Mouse (Mus musculus): Measurements from ENCODE around the gene Rin3. TPM values are rescaled to one million over a fixed set of nuclear protein-coding genes. Genes with fewer than 3 reads are reported as not detected.

Rin3 gene
- polyA plus RNA-seq (2016; fragmentation: Nextera tagmentation; extraction: Ambion mirVana), result 5.8 and 10.3 TPM in 2 replicates

DNA sequence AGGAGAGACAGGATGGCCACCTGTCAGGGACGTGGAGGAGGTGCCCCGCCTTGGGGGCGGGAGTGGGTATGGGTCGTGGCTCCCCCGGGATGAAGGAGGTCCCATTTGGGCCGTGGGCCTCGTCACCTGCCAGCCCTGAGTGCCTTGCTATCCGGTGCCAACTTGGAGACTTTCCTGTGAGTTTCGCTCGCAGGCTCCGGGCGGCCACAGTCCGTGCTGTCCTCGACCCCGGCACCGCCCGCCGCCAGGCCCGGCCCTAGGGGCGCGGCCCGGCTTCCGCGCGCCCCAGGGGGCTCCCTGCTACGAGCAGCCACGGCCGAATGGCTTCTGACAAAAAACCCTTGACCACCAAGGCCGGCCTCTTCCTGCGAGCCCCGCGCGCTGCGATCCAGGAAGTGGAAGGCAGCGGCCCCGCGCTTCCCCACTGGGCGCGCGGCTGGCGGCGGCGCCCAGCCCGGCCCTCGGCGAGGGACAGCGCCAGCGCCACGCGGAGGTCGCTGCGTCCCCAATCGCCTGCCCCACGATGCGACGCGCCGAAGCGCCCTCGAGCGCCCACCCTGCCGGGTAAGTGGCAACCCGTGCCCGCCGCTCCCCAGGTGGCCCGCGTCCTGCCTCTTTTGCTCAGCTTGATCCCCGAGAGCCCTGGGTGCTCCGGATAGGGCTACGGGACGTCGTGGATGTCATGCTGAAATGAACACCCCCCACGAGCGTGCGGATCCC, at the start of gene Rin3:
Rin3 (plus strand) TSS at position 286 of the 720 bp plus-strand sequence.
- peaks cover 58% of the 10 kb centered on the region for H3K4me1 ChIP-seq
- ATAC-seq, result peak; percentile 36
- peak within 1 kb of the TSS; percentile 61 for H3K4me3 ChIP-seq
- peak within 1 kb of the TSS; percentile 78 for H3K4me2 ChIP-seq
- H3K27me3 ChIP-seq (replicated peaks), result peaks cover 22% of the 10 kb centered on the region
- under 1% methylated on average over 75 of the region's 75 CpGs for WGBS (ENCODE audit: insufficient replicate concordance)
- 0 out of 2 replicates have a peak, but pooled peaks cover 6% of the 10 kb centered on the region for H3K9me3 ChIP-seq (replicated peaks)
- no peaks in the 10 kb centered on the region for H3K36me3 ChIP-seq
- peak within 1 kb of the TSS; percentile 72 for H3K9ac ChIP-seq
- H3K27ac ChIP-seq, result peak within 1 kb of the TSS; percentile 81

DNA sequence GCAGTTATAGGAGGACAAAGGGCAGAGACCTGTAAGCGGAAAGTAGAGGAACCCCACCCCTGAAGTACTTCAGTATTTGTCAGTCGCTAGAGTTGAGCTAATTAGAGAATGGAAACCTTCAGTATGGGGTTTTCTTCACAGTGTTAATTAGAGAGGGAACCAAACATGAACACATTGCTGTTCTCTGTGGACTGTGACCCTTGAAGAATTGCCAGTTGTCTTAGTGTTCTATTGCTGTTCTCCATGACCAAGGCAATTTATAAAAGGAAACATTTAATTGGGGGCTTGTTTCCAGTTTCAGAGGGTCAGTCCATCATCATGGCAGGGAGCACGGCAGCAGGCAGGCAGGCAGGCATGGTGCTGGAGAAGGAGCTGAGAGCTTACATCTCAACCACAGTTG, 47.3 kb upstream of the Rin3 start:
- H3K9me3 ChIP-seq (replicated peaks), result no peaks in the 10 kb centered on the region
- no peak overlapping the region for H3K4me3 ChIP-seq
- no peaks in the 10 kb centered on the region for H3K36me3 ChIP-seq
- H3K4me1 ChIP-seq, result no peaks in the 10 kb centered on the region
- no peak overlapping the region for H3K27ac ChIP-seq
- 67% methylated on average over 3 of the region's 3 CpGs for WGBS (ENCODE audit: insufficient replicate concordance)
- no peak overlapping the region for H3K9ac ChIP-seq
- no peak for ATAC-seq
- no peaks in the 10 kb centered on the region for H3K27me3 ChIP-seq (replicated peaks)
- no peak overlapping the region for H3K4me2 ChIP-seq

DNA sequence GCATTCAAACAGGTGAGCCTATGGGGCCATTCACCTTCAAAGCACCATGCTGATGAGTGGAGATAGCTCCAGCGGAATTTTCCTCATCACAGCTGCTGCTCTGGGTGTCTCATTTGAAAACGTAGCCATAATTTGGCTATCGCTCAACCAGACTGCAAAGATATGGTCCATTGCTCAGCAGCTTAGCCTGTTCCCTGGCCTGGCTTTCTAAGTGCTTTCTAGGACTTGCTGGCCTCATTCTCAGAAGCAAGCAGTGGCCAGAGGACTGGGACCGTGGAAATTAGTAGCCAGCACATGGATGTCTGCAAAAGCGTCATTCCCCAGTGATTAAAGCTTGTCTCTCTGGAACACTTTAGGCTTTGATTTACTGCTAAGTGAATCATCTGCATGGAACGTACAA, 46.5 kb upstream of the Rin3 start:
- Histone ChIP-seq H3K27ac (no peak overlapping the region), H3K4me2 (no peak overlapping the region), H3K36me3 (no peaks in the 10 kb centered on the region), H3K27me3 (replicated peaks) (no peaks in the 10 kb centered on the region), H3K4me1 (no peaks in the 10 kb centered on the region), H3K9me3 (replicated peaks) (no peaks in the 10 kb centered on the region), H3K4me3 (no peak overlapping the region), H3K9ac (no peak overlapping the region)
- no peak for ATAC-seq
- 74% methylated on average over 6 of the region's 6 CpGs for WGBS (ENCODE audit: insufficient replicate concordance)

DNA sequence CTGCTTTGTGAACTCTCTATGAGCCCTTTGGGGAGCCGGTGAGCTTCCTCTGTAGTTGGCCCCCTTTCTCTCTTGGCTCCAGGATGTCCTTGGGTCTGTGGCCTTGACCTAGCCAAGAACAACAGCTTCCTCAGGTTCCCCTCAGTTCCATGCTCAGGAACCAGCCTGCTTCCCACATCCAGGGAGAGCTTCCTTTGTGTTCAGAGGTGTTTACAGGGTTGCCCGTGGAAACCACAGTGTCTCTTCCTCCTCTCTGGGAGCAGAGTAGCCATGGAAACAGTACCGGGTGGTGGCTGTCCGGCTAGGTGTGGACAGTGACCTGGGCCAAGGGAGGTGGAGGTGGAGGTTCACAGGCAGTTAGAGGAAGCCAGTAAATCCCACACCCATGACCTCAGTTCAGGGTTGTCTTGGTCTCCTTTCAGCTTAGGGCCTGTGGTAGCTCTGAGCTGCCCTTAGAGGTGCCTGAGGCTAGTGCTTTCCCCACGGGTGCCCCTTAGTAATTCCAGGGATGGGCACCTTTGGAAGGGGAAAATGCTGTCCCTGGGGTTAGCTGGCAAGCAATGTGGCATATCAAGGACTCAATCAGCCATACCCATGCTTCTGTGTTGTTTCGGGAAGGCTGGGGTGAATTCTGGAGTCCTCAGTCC, 40.6 kb upstream of the Rin3 start:
- H3K27ac ChIP-seq, result no peak overlapping the region
- H3K9ac ChIP-seq, result no peak overlapping the region
- no peaks in the 10 kb centered on the region for H3K4me1 ChIP-seq
- 46% methylated on average over 6 of the region's 6 CpGs for WGBS (ENCODE audit: insufficient replicate concordance)
- H3K36me3 ChIP-seq, result no peaks in the 10 kb centered on the region
- no peak overlapping the region for H3K4me3 ChIP-seq
- no peaks in the 10 kb centered on the region; the same call in 1 of the 2 replicates for H3K27me3 ChIP-seq (replicated peaks)
- H3K4me2 ChIP-seq, result no peak overlapping the region
- 0 out of 2 replicates have a peak, but pooled peaks have one; percentile 27 for ATAC-seq
- no peaks in the 10 kb centered on the region for H3K9me3 ChIP-seq (replicated peaks)

DNA sequence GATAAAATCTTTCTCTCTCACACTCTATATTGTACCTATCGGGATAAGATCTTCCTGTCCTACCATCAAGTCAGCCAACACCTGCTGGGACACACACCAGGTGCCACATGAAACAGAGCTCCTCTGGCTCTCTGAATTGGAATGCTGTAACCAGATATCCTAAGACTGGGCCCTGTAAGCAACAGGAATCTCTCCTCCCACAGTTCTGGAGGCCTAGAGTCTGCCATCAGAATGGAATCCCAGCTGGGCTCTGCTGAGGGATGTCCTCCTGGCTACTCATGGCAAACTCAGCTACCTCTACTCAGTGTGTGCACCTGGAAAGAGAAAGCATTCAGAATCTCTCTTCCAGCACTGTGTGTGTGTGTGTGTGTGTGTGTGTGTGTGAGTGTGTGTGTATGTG, 38.9 kb upstream of the Rin3 start:
- no peak overlapping the region for H3K9ac ChIP-seq
- H3K4me2 ChIP-seq, result no peak overlapping the region
- H3K36me3 ChIP-seq, result no peaks in the 10 kb centered on the region
- H3K4me3 ChIP-seq, result no peak overlapping the region
- no peaks in the 10 kb centered on the region for H3K4me1 ChIP-seq
- H3K27ac ChIP-seq, result no peak overlapping the region
- 62% methylated on average over 1 of the region's 1 CpGs for WGBS (ENCODE audit: insufficient replicate concordance)
- no peak for ATAC-seq
- no peaks in the 10 kb centered on the region; the same call in 1 of the 2 replicates for H3K27me3 ChIP-seq (replicated peaks)
- no peaks in the 10 kb centered on the region for H3K9me3 ChIP-seq (replicated peaks)

DNA sequence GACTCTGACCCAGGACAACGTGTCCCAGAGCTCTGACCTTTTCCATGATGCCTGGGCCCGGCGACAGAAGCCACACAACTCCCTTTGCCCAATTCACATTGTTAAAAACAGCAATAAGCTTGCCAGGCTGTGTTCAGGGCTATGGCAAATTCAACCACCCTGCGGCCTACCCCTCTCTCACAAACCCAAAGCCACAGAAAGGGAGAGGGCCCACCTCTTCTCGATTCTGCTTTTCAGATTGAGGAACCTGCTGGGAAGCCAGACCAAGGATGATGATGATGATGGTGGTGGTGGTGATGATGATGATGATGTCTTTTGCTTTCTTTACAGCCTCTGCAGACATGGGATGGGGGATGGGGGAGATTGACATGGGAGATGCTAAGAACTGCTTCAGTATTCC, 36.6 kb upstream of the Rin3 start:
- no peaks in the 10 kb centered on the region; the same call in 1 of the 2 replicates for H3K27me3 ChIP-seq (replicated peaks)
- 58% methylated on average over 5 of the region's 5 CpGs for WGBS (ENCODE audit: insufficient replicate concordance)
- ATAC-seq, result no peak

DNA sequence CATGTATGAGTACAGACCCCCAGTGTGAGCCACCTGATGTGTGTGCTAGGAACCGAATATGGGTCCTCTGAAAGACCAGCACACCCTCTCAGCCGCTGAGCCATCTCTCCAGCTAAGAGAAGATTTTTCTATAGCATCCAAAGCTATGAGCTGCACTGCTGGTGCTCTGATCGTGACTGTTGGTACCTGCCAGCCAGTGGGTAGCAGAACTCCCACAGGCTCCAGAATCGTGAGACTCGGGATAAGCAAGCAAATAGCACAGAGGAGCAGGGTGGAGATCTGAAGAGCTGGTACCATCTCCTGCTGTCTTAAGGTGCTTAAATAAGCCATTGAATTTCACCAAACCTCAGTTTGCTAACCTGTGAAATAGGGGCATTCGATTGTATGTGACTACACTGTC, 34.7 kb upstream of the Rin3 start:
- no peak for ATAC-seq
- no peak overlapping the region for H3K9ac ChIP-seq
- WGBS (ENCODE audit: insufficient replicate concordance), result 69% methylated on average over 6 of the region's 6 CpGs
- no peaks in the 10 kb centered on the region for H3K36me3 ChIP-seq
- no peaks in the 10 kb centered on the region for H3K4me1 ChIP-seq
- no peaks in the 10 kb centered on the region for H3K9me3 ChIP-seq (replicated peaks)
- H3K27ac ChIP-seq, result no peak overlapping the region
- H3K27me3 ChIP-seq (replicated peaks), result no peaks in the 10 kb centered on the region; the same call in 1 of the 2 replicates
- H3K4me2 ChIP-seq, result no peak overlapping the region
- H3K4me3 ChIP-seq, result no peak overlapping the region

More for the DNA sequence above, 36.6 kb upstream of the Rin3 start:
- Histone ChIP-seq H3K27ac (no peak overlapping the region), H3K9me3 (replicated peaks) (no peaks in the 10 kb centered on the region), H3K4me1 (no peaks in the 10 kb centered on the region), H3K4me3 (no peak overlapping the region), H3K9ac (no peak overlapping the region), H3K4me2 (no peak overlapping the region), H3K36me3 (no peaks in the 10 kb centered on the region)

DNA sequence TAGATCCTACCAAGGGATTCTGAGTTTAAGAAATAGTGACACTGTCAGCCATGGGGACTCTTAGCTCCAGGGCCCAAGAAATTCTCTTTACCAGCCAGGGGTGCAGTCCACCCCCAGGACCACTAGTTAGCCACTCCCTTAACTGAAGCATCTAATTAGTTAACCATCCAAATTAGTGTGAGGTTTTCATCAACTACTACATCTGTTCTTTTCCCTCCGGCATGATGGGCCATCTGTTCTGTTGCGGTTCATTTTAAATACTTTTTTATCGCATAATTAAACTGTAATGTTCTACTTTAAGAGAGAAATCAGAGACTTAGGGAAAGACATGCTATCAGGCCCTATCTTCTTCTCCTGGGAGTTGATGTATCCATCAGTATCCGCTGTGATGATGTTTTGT, 32.5 kb upstream of the Rin3 start:
- Histone ChIP-seq H3K9me3 (replicated peaks) (no peaks in the 10 kb centered on the region), H3K27ac (no peak overlapping the region), H3K27me3 (replicated peaks) (no peaks in the 10 kb centered on the region; the same call in 1 of the 2 replicates), H3K9ac (no peak overlapping the region), H3K36me3 (no peaks in the 10 kb centered on the region), H3K4me2 (no peak overlapping the region), H3K4me3 (no peak overlapping the region), H3K4me1 (no peaks in the 10 kb centered on the region)
- ATAC-seq, result no peak
- 83% methylated on average over 4 of the region's 4 CpGs for WGBS (ENCODE audit: insufficient replicate concordance)

DNA sequence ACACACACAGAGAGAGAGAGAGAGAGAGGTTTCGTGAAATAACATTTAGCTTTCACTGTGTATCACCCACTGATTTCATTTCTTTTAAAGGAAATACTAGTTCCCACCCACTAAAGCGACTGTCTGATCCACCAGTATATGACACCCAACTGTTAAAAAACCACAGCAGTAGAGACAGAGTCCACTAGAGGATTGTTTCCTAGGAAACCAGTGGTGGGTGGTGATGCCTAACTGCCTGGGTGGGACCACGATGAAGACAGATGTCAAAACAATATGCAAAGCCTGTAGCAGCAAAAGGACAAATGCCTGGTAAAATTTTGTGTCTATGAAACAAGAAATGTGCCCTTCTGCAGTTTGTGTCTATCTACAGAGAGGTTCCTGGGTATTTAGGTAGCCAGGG, 31.8 kb upstream of the Rin3 start:
- ATAC-seq, result no peak
- Histone ChIP-seq H3K4me3 (no peak overlapping the region), H3K27ac (no peak overlapping the region), H3K27me3 (replicated peaks) (no peaks in the 10 kb centered on the region; the same call in 1 of the 2 replicates), H3K36me3 (no peaks in the 10 kb centered on the region), H3K9ac (no peak overlapping the region), H3K9me3 (replicated peaks) (no peaks in the 10 kb centered on the region), H3K4me1 (no peaks in the 10 kb centered on the region), H3K4me2 (no peak overlapping the region)
- WGBS (ENCODE audit: insufficient replicate concordance), result 55% methylated on average over 3 of the region's 3 CpGs

DNA sequence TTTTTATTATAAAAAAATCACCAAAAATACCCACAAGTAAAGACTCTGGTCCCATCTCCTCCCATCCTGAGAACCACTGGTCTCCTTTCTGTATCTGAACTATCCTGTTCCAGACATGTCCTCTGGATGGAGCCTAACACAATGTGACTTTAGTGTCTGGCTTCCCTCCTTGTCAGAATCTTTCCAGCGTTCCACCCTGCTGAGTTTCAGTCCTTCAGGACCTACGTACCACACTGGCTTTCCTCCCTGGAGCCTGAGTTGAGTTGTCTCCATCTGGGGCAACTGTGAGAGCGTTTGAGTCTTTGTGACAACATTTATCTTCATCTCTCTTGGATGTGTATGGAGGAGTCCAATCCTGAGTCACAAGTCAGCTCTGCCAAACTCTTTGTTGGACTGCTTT, 30.9 kb upstream of the Rin3 start:
- no peak for ATAC-seq
- H3K4me2 ChIP-seq, result no peak overlapping the region
- 0 out of 2 replicates have a peak, but pooled peaks cover 3% of the 10 kb centered on the region for H3K4me1 ChIP-seq
- H3K36me3 ChIP-seq, result no peaks in the 10 kb centered on the region
- 59% methylated on average over 3 of the region's 3 CpGs for WGBS (ENCODE audit: insufficient replicate concordance)
- H3K4me3 ChIP-seq, result no peak overlapping the region
- no peak overlapping the region for H3K9ac ChIP-seq
- H3K27me3 ChIP-seq (replicated peaks), result no peaks in the 10 kb centered on the region
- no peak overlapping the region for H3K27ac ChIP-seq
- H3K9me3 ChIP-seq (replicated peaks), result no peaks in the 10 kb centered on the region

DNA sequence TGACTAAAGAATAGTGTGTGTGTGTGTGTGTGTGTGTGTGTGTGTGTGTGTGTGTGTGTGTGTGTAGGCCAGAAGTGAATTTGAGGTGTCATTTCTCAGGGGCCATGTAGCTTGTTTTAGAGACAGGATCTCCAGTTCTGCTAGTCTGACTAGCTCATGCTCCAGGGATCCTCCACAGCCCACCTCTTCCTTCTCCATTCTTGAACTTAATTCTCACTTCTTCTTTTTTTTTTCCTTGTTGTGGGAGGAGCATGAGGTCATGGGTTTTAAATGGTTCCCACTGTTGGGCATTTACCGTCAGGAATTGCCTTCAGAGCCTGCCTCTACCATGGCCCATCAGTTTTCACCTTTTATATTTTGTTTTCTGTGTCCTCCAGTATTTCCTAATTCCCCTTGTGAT, 30.3 kb upstream of the Rin3 start:
- Histone ChIP-seq H3K4me2 (no peak overlapping the region), H3K4me1 (0 out of 2 replicates have a peak, but pooled peaks cover 3% of the 10 kb centered on the region), H3K27me3 (replicated peaks) (no peaks in the 10 kb centered on the region), H3K27ac (no peak overlapping the region), H3K36me3 (no peaks in the 10 kb centered on the region), H3K4me3 (no peak overlapping the region), H3K9ac (no peak overlapping the region), H3K9me3 (replicated peaks) (no peaks in the 10 kb centered on the region)
- ATAC-seq, result no peak
- 52% methylated on average over 1 of the region's 1 CpGs for WGBS (ENCODE audit: insufficient replicate concordance)

DNA sequence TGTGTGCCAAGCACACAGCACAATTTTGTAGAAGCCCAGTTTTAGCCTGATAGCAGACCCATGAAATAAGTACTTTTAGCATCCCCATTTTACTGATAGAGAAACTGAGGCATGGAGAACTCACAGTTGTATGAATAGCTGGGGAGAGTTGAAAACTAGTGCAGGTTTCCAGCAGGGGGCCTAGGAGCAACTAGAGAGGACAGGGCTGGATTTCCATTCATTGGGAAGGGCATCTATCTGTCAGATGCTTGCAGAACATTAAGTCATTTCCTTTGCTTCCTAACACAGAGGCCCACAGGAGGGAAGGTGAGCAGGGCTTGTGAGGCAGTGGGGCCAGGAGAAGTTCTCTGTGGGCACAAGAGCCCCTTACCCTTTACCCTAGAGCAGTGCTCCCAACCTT, 27.8 kb upstream of the Rin3 start:
- Histone ChIP-seq H3K4me3 (no peak overlapping the region), H3K9me3 (replicated peaks) (no peaks in the 10 kb centered on the region), H3K9ac (no peak overlapping the region), H3K27ac (no peak overlapping the region), H3K4me2 (no peak overlapping the region), H3K36me3 (no peaks in the 10 kb centered on the region), H3K27me3 (replicated peaks) (no peaks in the 10 kb centered on the region), H3K4me1 (peaks cover 11% of the 10 kb centered on the region; the same call in 1 of the 2 replicates)
- no peak for ATAC-seq
